ENCODE assay signal across 13 mouse cellular contexts in genomic region chr11:114239311-114239803, GRCm38 (mm10).
DNase-seq lines count a peak whose midpoint lies in the region; ATAC-seq lines count a peak whose summit lies in the region.
"Had no signal": no experiment of that assay in that cellular context is flagged by ENCODE, and none has a peak within 500 bp of the region (broad histone marks: within the 10 kb centered on the region; RNA-seq: fewer than 3 reads in every experiment).

No protein-coding gene starts in this region.

- no peaks in the 10 kb centered on the region for H3K9me3 ChIP-seq in embryonic facial prominence, embryonic 14.5 days (ENCODE audit: control insufficient read depth, low read length)
- peaks cover 3% of the 10 kb centered on the region; the same call in 1 of the 2 replicates for H3K9me3 ChIP-seq in hindbrain, embryonic 13.5 days
- no peaks in the 10 kb centered on the region for H3K9me3 ChIP-seq in midbrain, embryonic 15.5 days
- H3K9me3 ChIP-seq: heart, embryonic 12.5 days; intestine, embryonic 15.5 days; liver, embryonic 13.5 days had no signal

- no peaks in the 10 kb centered on the region for H3K36me3 ChIP-seq in embryonic facial prominence, embryonic 14.5 days (ENCODE audit: control insufficient read depth, insufficient read depth, low read length)
- H3K36me3 ChIP-seq in hindbrain, embryonic 13.5 days, result no peaks in the 10 kb centered on the region
- no peaks in the 10 kb centered on the region for H3K36me3 ChIP-seq in midbrain, embryonic 15.5 days (replicated peaks)
- H3K36me3 ChIP-seq: heart, embryonic 12.5 days; intestine, embryonic 15.5 days; liver, embryonic 13.5 days had no signal

- ATAC-seq in embryonic facial prominence, embryonic 14.5 days (ENCODE audit: low read depth), result peak; percentile 94
- peak; percentile 65 for ATAC-seq in hindbrain, embryonic 13.5 days (ENCODE audit: low FRiP score)
- ATAC-seq in midbrain, embryonic 15.5 days (replicated peaks), result peak; percentile 71
- ATAC-seq in activated CD4-positive, CD25-positive, alpha-beta regulatory T cell, adult 4 months, result no peak
- no peak for ATAC-seq in inflammation-experienced regulatory T-cells, adult 6 months
- ATAC-seq: intestine, embryonic 15.5 days had no signal

- DNase-seq in brain, adult 2 months (ENCODE audit: low read depth, low spot score), result peak; percentile 78
- peak; percentile 74 for DNase-seq in embryonic facial prominence, embryonic 14.5 days (ENCODE audit: low spot score)
- DNase-seq in urinary bladder, postnatal 25 days (ENCODE audit: low spot score), result no peak
- DNase-seq: cerebellum, postnatal 36 days; gastrocnemius, adult 2 months; layer of hippocampus, adult 9-11 months; liver, embryonic 13.5 days had no signal

- no peak overlapping the region for H3K27ac ChIP-seq in embryonic facial prominence, embryonic 14.5 days (replicated peaks; ENCODE audit: low read depth, low read length)
- peak overlapping the region; percentile 66 for H3K27ac ChIP-seq in hindbrain, embryonic 13.5 days
- H3K27ac ChIP-seq in midbrain, embryonic 15.5 days, result peak overlapping the region; percentile 51
- H3K27ac ChIP-seq: gastrocnemius, adult 2 months; intestine, embryonic 15.5 days; liver, embryonic 13.5 days had no signal

- no peak overlapping the region for H3K4me3 ChIP-seq in embryonic facial prominence, embryonic 14.5 days (ENCODE audit: low read depth, low read length)
- H3K4me3 ChIP-seq in hindbrain, embryonic 13.5 days, result no peak overlapping the region
- H3K4me3 ChIP-seq in midbrain, embryonic 15.5 days, result no peak overlapping the region
- H3K4me3 ChIP-seq: gastrocnemius, adult 2 months; heart, embryonic 12.5 days; intestine, embryonic 15.5 days; liver, embryonic 13.5 days had no signal

- H3K4me2 ChIP-seq in embryonic facial prominence, embryonic 14.5 days (ENCODE audit: low read depth, low read length), result no peak overlapping the region
- no peak overlapping the region for H3K4me2 ChIP-seq in hindbrain, embryonic 13.5 days
- no peak overlapping the region for H3K4me2 ChIP-seq in midbrain, embryonic 15.5 days
- H3K4me2 ChIP-seq: heart, embryonic 12.5 days; intestine, embryonic 15.5 days; liver, embryonic 13.5 days had no signal

- no peaks in the 10 kb centered on the region for H3K27me3 ChIP-seq in embryonic facial prominence, embryonic 14.5 days (replicated peaks; ENCODE audit: control insufficient read depth, insufficient read depth, low read length)
- peaks cover 8% of the 10 kb centered on the region; the same call in 1 of the 2 replicates for H3K27me3 ChIP-seq in hindbrain, embryonic 13.5 days
- H3K27me3 ChIP-seq in midbrain, embryonic 15.5 days (replicated peaks), result 0 out of 2 replicates have a peak, but pooled peaks cover 4% of the 10 kb centered on the region
- H3K27me3 ChIP-seq: intestine, embryonic 15.5 days had no signal

- H3K4me1 ChIP-seq in embryonic facial prominence, embryonic 14.5 days (ENCODE audit: control insufficient read depth, insufficient read depth, low read length), result peaks cover 8% of the 10 kb centered on the region; the same call in 1 of the 2 replicates
- H3K4me1 ChIP-seq in hindbrain, embryonic 13.5 days (replicated peaks), result peaks cover 24% of the 10 kb centered on the region
- peaks cover 15% of the 10 kb centered on the region for H3K4me1 ChIP-seq in midbrain, embryonic 15.5 days
- H3K4me1 ChIP-seq: heart, embryonic 12.5 days; intestine, embryonic 15.5 days; liver, embryonic 13.5 days had no signal

- WGBS in embryonic facial prominence, embryonic 14.5 days, result 12% methylated on average over 8 of the region's 8 CpGs
- WGBS in hindbrain, embryonic 13.5 days, result 26% methylated on average over 8 of the region's 8 CpGs
- WGBS in midbrain, embryonic 15.5 days, result 12% methylated on average over 8 of the region's 8 CpGs

- H3K9ac ChIP-seq in embryonic facial prominence, embryonic 14.5 days (ENCODE audit: low read depth, low read length), result peak overlapping the region; percentile 30; the same call in 1 of the 2 replicates
- no peak overlapping the region for H3K9ac ChIP-seq in hindbrain, embryonic 13.5 days
- no peak overlapping the region for H3K9ac ChIP-seq in midbrain, embryonic 15.5 days
- H3K9ac ChIP-seq: heart, embryonic 12.5 days; intestine, embryonic 15.5 days; liver, embryonic 13.5 days had no signal

Comparison
In these comparisons a context has a peak if more than half of its experiments do, and no peak if none do; other contexts are left out.
1. ATAC-seq: peak in embryonic facial prominence, embryonic 14.5 days (single experiment), hindbrain, embryonic 13.5 days (single experiment) and midbrain, embryonic 15.5 days (single experiment); none in activated CD4-positive, CD25-positive, alpha-beta regulatory T cell, adult 4 months (single experiment) and inflammation-experienced regulatory T-cells, adult 6 months (single experiment).